Mouse (Mus musculus): ENCODE measurements at regions not wholly inside any gene's neighbourhood (a gene's known extent, or its start where the extent isn't known, plus 50 kb on each side); places are given as distances from the start of the nearest gene placed in this dataset.

- TF ChIP-seq POLR2A (IDR thresholded peaks at IDR 0.05; ENCODE audit: insufficient read depth, low read depth, low read length), result no peak
- Histone ChIP-seq H3K4me1 (ENCODE audit: control insufficient read depth, insufficient read depth, low read length) (no peaks in the 10 kb centered on the region), H3K27ac (ENCODE audit: insufficient read depth, low read depth, low read length) (no peak overlapping the region), H3K4me3 (ENCODE audit: insufficient read depth, low read depth, low read length) (no peak overlapping the region)
- 85% methylated on average over 3 of the region's 3 CpGs for WGBS
Measured at GRCm38 (mm10) chr10:106376161-106376560, 94.0 kb upstream of the Ppfia2 start.

GRCm38 (mm10) chr10:106380628-106381027 lies 89.5 kb upstream of the Ppfia2 start:
- no peak overlapping the region for H3K27ac ChIP-seq (ENCODE audit: insufficient read depth, low read depth, low read length)
- H3K4me1 ChIP-seq (ENCODE audit: control insufficient read depth, insufficient read depth, low read length), result no peaks in the 10 kb centered on the region
- H3K4me3 ChIP-seq (ENCODE audit: insufficient read depth, low read depth, low read length), result no peak overlapping the region
- no peak for TF ChIP-seq POLR2A (IDR thresholded peaks at IDR 0.05; ENCODE audit: insufficient read depth, low read depth, low read length)
- TF ChIP-seq CTCF (IDR thresholded peaks at IDR 0.05; ENCODE audit: insufficient read depth, low read depth, low read length), result no peak
- 63% methylated on average over 2 of the region's 2 CpGs for WGBS

GRCm38 (mm10) chr10:106408705-106409104 lies 61.4 kb upstream of the Ppfia2 start:
- Histone ChIP-seq H3K27ac (ENCODE audit: insufficient read depth, low read depth, low read length) (no peak overlapping the region), H3K4me1 (ENCODE audit: control insufficient read depth, insufficient read depth, low read length) (no peaks in the 10 kb centered on the region), H3K4me3 (ENCODE audit: insufficient read depth, low read depth, low read length) (no peak overlapping the region)
- TF ChIP-seq CTCF (IDR thresholded peaks at IDR 0.05; ENCODE audit: insufficient read depth, low read depth, low read length) (no peak), POLR2A (IDR thresholded peaks at IDR 0.05; ENCODE audit: insufficient read depth, low read depth, low read length) (no peak)
- WGBS, result 82% methylated on average over 3 of the region's 3 CpGs

- 74% methylated on average over 4 of the region's 4 CpGs for WGBS
- Histone ChIP-seq H3K4me3 (ENCODE audit: insufficient read depth, low read depth, low read length) (no peak overlapping the region), H3K4me1 (ENCODE audit: control insufficient read depth, insufficient read depth, low read length) (no peaks in the 10 kb centered on the region), H3K27ac (ENCODE audit: insufficient read depth, low read depth, low read length) (no peak overlapping the region)
- TF ChIP-seq POLR2A (IDR thresholded peaks at IDR 0.05; ENCODE audit: insufficient read depth, low read depth, low read length) (no peak), CTCF (IDR thresholded peaks at IDR 0.05; ENCODE audit: insufficient read depth, low read depth, low read length) (no peak)
Measured at GRCm38 (mm10) chr10:106413181-106413580, 57.0 kb upstream of the Ppfia2 start.

GRCm38 (mm10) chr10:106414990-106415389 lies 55.1 kb upstream of the Ppfia2 start:
- TF ChIP-seq POLR2A (IDR thresholded peaks at IDR 0.05; ENCODE audit: insufficient read depth, low read depth, low read length) (no peak), CTCF (IDR thresholded peaks at IDR 0.05; ENCODE audit: insufficient read depth, low read depth, low read length) (no peak)
- WGBS, result 51% methylated on average over 1 of the region's 1 CpGs

GRCm38 (mm10) chr10:106417156-106417555 lies 53.0 kb upstream of the Ppfia2 start:
- TF ChIP-seq CTCF (IDR thresholded peaks at IDR 0.05; ENCODE audit: insufficient read depth, low read depth, low read length) (no peak), POLR2A (IDR thresholded peaks at IDR 0.05; ENCODE audit: insufficient read depth, low read depth, low read length) (no peak)
- no peak overlapping the region for H3K4me3 ChIP-seq (ENCODE audit: insufficient read depth, low read depth, low read length)
- no peaks in the 10 kb centered on the region for H3K4me1 ChIP-seq (ENCODE audit: control insufficient read depth, insufficient read depth, low read length)
- H3K27ac ChIP-seq (ENCODE audit: insufficient read depth, low read depth, low read length), result no peak overlapping the region

More at GRCm38 (mm10) chr10:106414990-106415389, 55.1 kb upstream of the Ppfia2 start:
- no peaks in the 10 kb centered on the region for H3K4me1 ChIP-seq (ENCODE audit: control insufficient read depth, insufficient read depth, low read length)
- no peak overlapping the region for H3K27ac ChIP-seq (ENCODE audit: insufficient read depth, low read depth, low read length)
- no peak overlapping the region for H3K4me3 ChIP-seq (ENCODE audit: insufficient read depth, low read depth, low read length)
